ENCODE assay signal across 8 mouse cellular contexts in the genomic region with DNA sequence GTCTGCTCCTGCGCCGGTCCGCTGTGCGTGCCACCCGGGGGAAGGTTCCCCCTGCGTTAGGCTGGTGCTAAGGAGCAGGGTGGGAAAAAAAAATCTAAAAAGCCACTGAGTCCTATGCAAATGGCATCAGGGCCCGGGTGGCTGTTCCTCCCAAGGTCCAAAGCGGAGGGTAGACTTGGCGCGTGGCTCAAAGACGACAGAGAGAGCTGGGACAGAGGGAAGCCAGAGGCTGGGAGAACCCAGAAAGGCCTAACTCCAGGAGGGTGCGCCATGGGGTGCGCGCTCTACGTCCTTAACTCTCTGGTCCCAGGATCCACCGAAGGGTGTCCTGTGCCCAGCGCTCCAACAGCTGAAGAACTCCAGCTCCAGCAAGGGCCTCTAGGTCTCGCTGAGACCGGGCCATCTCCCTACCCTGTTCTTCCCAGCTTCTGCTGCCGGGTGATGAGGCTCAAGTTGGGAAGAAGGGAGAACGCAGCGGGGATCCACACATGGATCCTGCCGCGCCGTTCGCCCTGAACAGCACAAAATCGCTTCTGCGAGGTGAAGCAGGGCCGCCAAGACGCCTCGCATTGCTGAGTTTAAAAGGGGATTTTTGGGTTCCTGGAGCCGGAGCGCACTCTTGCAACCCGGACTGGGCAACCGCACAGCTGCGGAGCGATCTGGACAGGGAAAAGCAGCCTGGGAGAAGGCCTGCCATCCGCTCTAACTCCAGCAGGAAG. TPM values are rescaled to one million over a fixed set of nuclear protein-coding genes. Genes with fewer than 3 reads are reported as not detected.
DNase-seq lines count a peak whose midpoint lies in the region; ATAC-seq lines count a peak whose summit lies in the region.

No protein-coding gene starts in this region.

- peaks cover 13% of the 10 kb centered on the region; the same call in 1 of the 2 replicates for H3K4me1 ChIP-seq in embryonic facial prominence, embryonic 14.5 days (ENCODE audit: control insufficient read depth, insufficient read depth, low read length)
- peaks cover 24% of the 10 kb centered on the region for H3K4me1 ChIP-seq in heart, embryonic 16.5 days (ENCODE audit: control insufficient read depth, insufficient read depth, low read length)
- peaks cover 31% of the 10 kb centered on the region for H3K4me1 ChIP-seq in midbrain, embryonic 14.5 days (ENCODE audit: control insufficient read depth, insufficient read depth, low read length)

- no peaks in the 10 kb centered on the region for H3K9me3 ChIP-seq in embryonic facial prominence, embryonic 14.5 days (ENCODE audit: control insufficient read depth, low read length)
- no peaks in the 10 kb centered on the region for H3K9me3 ChIP-seq in heart, embryonic 16.5 days (replicated peaks; ENCODE audit: control insufficient read depth, low read length)
- H3K9me3 ChIP-seq in midbrain, embryonic 14.5 days (ENCODE audit: control insufficient read depth, low read length) = no peaks in the 10 kb centered on the region

- 6% methylated on average over 36 of the region's 38 CpGs for WGBS in embryonic facial prominence, embryonic 14.5 days
- WGBS in heart, embryonic 16.5 days = 9% methylated on average over 38 of the region's 38 CpGs
- WGBS in midbrain, embryonic 14.5 days = 2% methylated on average over 38 of the region's 38 CpGs

- peak overlapping the region; percentile 86 for H3K27ac ChIP-seq in embryonic facial prominence, embryonic 14.5 days (replicated peaks; ENCODE audit: low read depth, low read length)
- H3K27ac ChIP-seq in heart, embryonic 16.5 days (ENCODE audit: low read length) = peak overlapping the region; percentile 24
- peak overlapping the region; percentile 64 for H3K27ac ChIP-seq in midbrain, embryonic 14.5 days (replicated peaks; ENCODE audit: low read depth, low read length)

- no peak for ATAC-seq in embryonic facial prominence, embryonic 14.5 days (ENCODE audit: low read depth)
- ATAC-seq in heart, embryonic 16.5 days (replicated peaks; ENCODE audit: extremely low read depth, insufficient read depth, low FRiP score) = no peak
- no peak for ATAC-seq in midbrain, embryonic 14.5 days (ENCODE audit: low FRiP score, low TSS enrichment)

- peak overlapping the region; percentile 69 for H3K9ac ChIP-seq in embryonic facial prominence, embryonic 14.5 days (ENCODE audit: low read depth, low read length)
- peak overlapping the region; percentile 66 for H3K9ac ChIP-seq in heart, embryonic 16.5 days (ENCODE audit: low read length)
- H3K9ac ChIP-seq in midbrain, embryonic 14.5 days (replicated peaks; ENCODE audit: low read length) = peak overlapping the region; percentile 55

- peak overlapping the region; percentile 84 for H3K4me3 ChIP-seq in embryonic facial prominence, embryonic 14.5 days (ENCODE audit: low read depth, low read length)
- H3K4me3 ChIP-seq in heart, embryonic 16.5 days (ENCODE audit: low read length) = peak overlapping the region; percentile 51
- H3K4me3 ChIP-seq in midbrain, embryonic 14.5 days (replicated peaks; ENCODE audit: low read depth, low read length) = peak overlapping the region; percentile 36

- peak; percentile 95 for DNase-seq in heart, adult 11 months
- no peak for DNase-seq in heart, adult 8-10 months (ENCODE audit: low spot score)
- peak; percentile 60 for DNase-seq in embryonic facial prominence, embryonic 14.5 days (ENCODE audit: low spot score)
- peak; percentile 67 for DNase-seq in kidney, postnatal 14 days
- peak; percentile 67 for DNase-seq in midbrain, embryonic 14.5 days
- DNase-seq in frontal cortex, postnatal 25 days (ENCODE audit: low spot score in 2 of 2) = no peak
- no peak for DNase-seq in T-cell, adult 2 months (ENCODE audit: low spot score)

- H3K36me3 ChIP-seq in embryonic facial prominence, embryonic 14.5 days (ENCODE audit: control insufficient read depth, insufficient read depth, low read length) = peaks cover 35% of the 10 kb centered on the region
- H3K36me3 ChIP-seq in heart, embryonic 16.5 days (ENCODE audit: control insufficient read depth, insufficient read depth) = no peaks in the 10 kb centered on the region
- peaks cover 8% of the 10 kb centered on the region; the same call in 1 of the 2 replicates for H3K36me3 ChIP-seq in midbrain, embryonic 14.5 days (ENCODE audit: control insufficient read depth, insufficient read depth, low read length)

- peaks cover 3% of the 10 kb centered on the region; the same call in 1 of the 2 replicates for H3K27me3 ChIP-seq in embryonic facial prominence, embryonic 14.5 days (replicated peaks; ENCODE audit: control insufficient read depth, insufficient read depth, low read length)
- H3K27me3 ChIP-seq in heart, embryonic 16.5 days (ENCODE audit: control insufficient read depth, insufficient read depth, low read length) = peaks cover 20% of the 10 kb centered on the region
- H3K27me3 ChIP-seq in midbrain, embryonic 14.5 days (ENCODE audit: control insufficient read depth, insufficient read depth, low read length) = peaks cover 18% of the 10 kb centered on the region

- H3K4me2 ChIP-seq in embryonic facial prominence, embryonic 14.5 days (ENCODE audit: low read depth, low read length) = peak overlapping the region; percentile 81
- H3K4me2 ChIP-seq in heart, embryonic 16.5 days (ENCODE audit: low read depth, low read length) = peak overlapping the region; percentile 73
- H3K4me2 ChIP-seq in midbrain, embryonic 14.5 days (ENCODE audit: low read length) = peak overlapping the region; percentile 88

RNA-seq across cellular contexts. Expression of gene Zfp503, which starts 6.7 kb away (rescaled TPM):
- 1 to 10 TPM; 1.9 to 2.2 (median 2.2) TPM for total RNA-seq in heart, adult 8-10 months (2022)
- 10.6 and 13.6 TPM in 2 replicates for polyA plus RNA-seq in embryonic facial prominence, embryonic 14.5 days (2014; fragmentation: Nextera tagmentation; extraction: Ambion mirVana)
- polyA plus RNA-seq in heart, embryonic 16.5 days (2015; fragmentation: Nextera tagmentation; extraction: Ambion mirVana) = 1.9 and 2.9 TPM in 2 replicates
- 4.4 and 5.0 TPM in 2 replicates for polyA plus RNA-seq in midbrain, embryonic 14.5 days (2014; fragmentation: Nextera tagmentation; extraction: Ambion mirVana)

RNA-seq across cellular contexts. Expression of gene Lrmda, which starts 36.8 kb away (rescaled TPM):
- 1 to 10 TPM; 1.8 to 3.0 (median 2.4) TPM for total RNA-seq in heart, adult 8-10 months (2022)
- polyA plus RNA-seq in embryonic facial prominence, embryonic 14.5 days (2014; fragmentation: Nextera tagmentation; extraction: Ambion mirVana) = 0.24 and 0.97 TPM in 2 replicates
- polyA plus RNA-seq in heart, embryonic 16.5 days (2015; fragmentation: Nextera tagmentation; extraction: Ambion mirVana) = 0.34 and 0.55 TPM in 2 replicates
- polyA plus RNA-seq in midbrain, embryonic 14.5 days (2014; fragmentation: Nextera tagmentation; extraction: Ambion mirVana) = 0.42 TPM in 1 of 2 replicates, not detected in the other

Comparison
In these comparisons a context has a peak if more than half of its experiments do, and no peak if none do; other contexts are left out.
1. DNase-seq: peak in heart, adult 11 months (single experiment), embryonic facial prominence, embryonic 14.5 days (single experiment), kidney, postnatal 14 days (single experiment) and midbrain, embryonic 14.5 days (single experiment); none in heart, adult 8-10 months (single experiment), frontal cortex, postnatal 25 days (0 of 2) and T-cell, adult 2 months (single experiment).
2. H3K27ac ChIP-seq: peak in every context shown above with its lines; median percentile 86 in embryonic facial prominence, embryonic 14.5 days; 64 in midbrain, embryonic 14.5 days; 24 in heart, embryonic 16.5 days.
3. Peak in every context shown above with its lines, with median percentiles within 50 percentile points of each other: H3K4me2 ChIP-seq, H3K4me3 ChIP-seq and H3K9ac ChIP-seq.